Mouse (Mus musculus): ENCODE measurements around the gene Efcab7. TPM values are rescaled to one million over a fixed set of nuclear protein-coding genes. Genes with fewer than 3 reads are reported as not detected.

Efcab7 gene
- polyA plus RNA-seq, 1 experiment from 2014 or later = 20.1 TPM

GRCm38 (mm10) chr4:99936278-99936677 is 107.3 kb downstream of the Efcab7 start:
- DNase-seq (no peak), ATAC-seq (ENCODE audit: low FRiP score, low TSS enrichment) (no peak)
- H3K4me1 ChIP-seq (ENCODE audit: control insufficient read depth, insufficient read depth, low read length) = 0 out of 2 replicates have a peak, but pooled peaks cover under 1% of the 10 kb centered on the region
- H3K9me3 ChIP-seq (ENCODE audit: control insufficient read depth, low read length) = no peaks in the 10 kb centered on the region
- no peak overlapping the region for H3K9ac ChIP-seq (replicated peaks; ENCODE audit: low read length)
- H3K27me3 ChIP-seq (ENCODE audit: control insufficient read depth, insufficient read depth, low read length) = no peaks in the 10 kb centered on the region
- WGBS = 96% methylated on average over 5 of the region's 5 CpGs
- H3K4me3 ChIP-seq (replicated peaks; ENCODE audit: low read depth, low read length) = no peak overlapping the region
- H3K27ac ChIP-seq (replicated peaks; ENCODE audit: low read depth, low read length) = no peak overlapping the region
- H3K36me3 ChIP-seq (ENCODE audit: control insufficient read depth, insufficient read depth, low read length) = no peaks in the 10 kb centered on the region
- H3K4me2 ChIP-seq (ENCODE audit: low read length) = no peak overlapping the region

DNA sequence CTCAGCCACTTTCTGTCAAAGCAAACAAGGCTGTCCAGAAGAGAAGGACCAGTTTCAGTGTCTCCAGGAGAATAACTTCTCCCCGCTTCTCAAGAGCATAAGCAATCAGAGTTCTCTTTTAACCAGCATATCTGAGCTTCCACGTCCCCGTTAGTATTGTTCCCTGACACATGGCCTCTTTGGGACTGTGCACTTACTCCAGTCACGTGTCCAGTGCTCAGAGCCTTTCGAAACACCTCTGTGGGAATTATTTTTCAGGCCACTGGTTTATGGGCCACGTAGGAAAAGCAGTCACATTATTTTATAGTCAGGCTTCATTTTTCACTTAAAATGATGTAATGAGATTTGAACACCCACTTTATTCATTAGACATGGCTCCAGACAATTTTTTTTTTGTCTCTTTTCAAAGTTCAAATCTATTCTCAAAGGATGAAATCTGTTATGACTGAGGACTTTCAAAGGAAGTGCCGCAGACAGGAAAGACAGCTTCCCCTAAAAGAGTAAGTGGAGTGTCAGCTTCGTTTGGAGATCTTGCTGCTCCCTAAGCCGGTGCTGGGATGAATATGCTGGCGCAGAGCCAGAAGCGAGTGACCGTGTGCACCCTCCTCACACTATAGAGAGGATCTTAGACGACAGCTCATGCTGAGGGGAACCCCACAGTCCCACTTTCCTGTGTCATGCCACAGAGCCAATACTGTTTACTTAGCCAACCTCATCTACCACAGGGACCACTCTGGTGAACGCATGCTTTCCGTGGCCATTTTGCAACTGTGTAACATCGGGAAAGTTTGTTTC is 110.9 kb downstream of the Efcab7 start:
- 46% methylated on average over 16 of the region's 16 CpGs for WGBS
- Histone ChIP-seq H3K27ac (replicated peaks; ENCODE audit: low read depth, low read length) (no peak overlapping the region), H3K36me3 (ENCODE audit: control insufficient read depth, insufficient read depth, low read length) (no peaks in the 10 kb centered on the region), H3K4me1 (ENCODE audit: control insufficient read depth, insufficient read depth, low read length) (no peaks in the 10 kb centered on the region), H3K9ac (replicated peaks; ENCODE audit: low read length) (no peak overlapping the region), H3K4me3 (replicated peaks; ENCODE audit: low read depth, low read length) (no peak overlapping the region), H3K4me2 (ENCODE audit: low read length) (no peak overlapping the region), H3K9me3 (ENCODE audit: control insufficient read depth, low read length) (no peaks in the 10 kb centered on the region), H3K27me3 (ENCODE audit: control insufficient read depth, insufficient read depth, low read length) (no peaks in the 10 kb centered on the region)
- DNase-seq = peak; percentile 65
- ATAC-seq (ENCODE audit: low FRiP score, low TSS enrichment) = no peak

DNA sequence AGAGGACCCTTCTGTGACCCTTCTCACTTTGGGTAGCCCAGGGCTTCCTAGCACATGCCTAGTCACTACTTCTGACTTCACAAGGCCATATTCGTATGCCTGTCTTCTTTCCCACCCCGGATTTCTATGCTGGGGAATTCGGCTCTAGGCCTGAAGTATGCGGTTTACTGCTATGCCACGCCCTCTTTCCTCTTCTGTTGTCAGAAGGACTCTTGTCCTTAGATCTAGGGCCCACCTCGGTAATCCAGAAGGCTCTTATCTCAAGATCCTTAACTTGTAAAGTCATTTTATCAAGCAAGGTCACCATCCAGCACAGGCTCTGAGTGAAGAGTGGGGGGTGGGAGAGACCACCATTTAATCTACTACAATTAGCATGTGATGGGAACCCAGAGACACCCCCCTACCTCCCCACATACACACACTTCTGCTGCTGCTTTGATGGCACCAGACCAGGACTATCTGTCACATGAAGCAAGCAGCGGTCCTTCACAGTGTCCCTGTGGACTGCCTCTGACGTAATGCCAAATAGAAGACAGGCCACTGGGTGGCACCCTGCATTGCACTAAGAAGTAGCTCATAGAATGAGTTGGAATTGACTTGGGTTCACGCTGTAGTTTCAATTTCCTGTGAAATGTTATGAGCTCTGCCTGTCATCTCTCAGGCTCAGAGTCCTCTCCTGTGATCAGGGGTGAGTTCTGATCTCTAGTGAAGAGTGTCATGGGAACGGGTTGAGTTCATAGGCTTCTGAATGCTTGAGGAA is 112.8 kb downstream of the Efcab7 start:
- Histone ChIP-seq H3K4me2 (ENCODE audit: low read length) (no peak overlapping the region), H3K36me3 (ENCODE audit: control insufficient read depth, insufficient read depth, low read length) (no peaks in the 10 kb centered on the region), H3K9me3 (ENCODE audit: control insufficient read depth, low read length) (no peaks in the 10 kb centered on the region), H3K9ac (replicated peaks; ENCODE audit: low read length) (no peak overlapping the region), H3K4me1 (ENCODE audit: control insufficient read depth, insufficient read depth, low read length) (no peaks in the 10 kb centered on the region), H3K27ac (replicated peaks; ENCODE audit: low read depth, low read length) (no peak overlapping the region), H3K27me3 (ENCODE audit: control insufficient read depth, insufficient read depth, low read length) (no peaks in the 10 kb centered on the region), H3K4me3 (replicated peaks; ENCODE audit: low read depth, low read length) (no peak overlapping the region)
- DNase-seq (peak; percentile 23), ATAC-seq (ENCODE audit: low FRiP score, low TSS enrichment) (no peak)
- WGBS = 78% methylated on average over 10 of the region's 10 CpGs

- Histone ChIP-seq H3K4me3 (replicated peaks; ENCODE audit: low read depth, low read length) (no peak overlapping the region), H3K27me3 (ENCODE audit: control insufficient read depth, insufficient read depth, low read length) (no peaks in the 10 kb centered on the region), H3K36me3 (ENCODE audit: control insufficient read depth, insufficient read depth, low read length) (no peaks in the 10 kb centered on the region), H3K9me3 (ENCODE audit: control insufficient read depth, low read length) (no peaks in the 10 kb centered on the region), H3K4me2 (ENCODE audit: low read length) (no peak overlapping the region), H3K27ac (replicated peaks; ENCODE audit: low read depth, low read length) (no peak overlapping the region), H3K9ac (replicated peaks; ENCODE audit: low read length) (no peak overlapping the region), H3K4me1 (ENCODE audit: control insufficient read depth, insufficient read depth, low read length) (no peaks in the 10 kb centered on the region)
- WGBS = 84% methylated on average over 2 of the region's 2 CpGs
- ATAC-seq (ENCODE audit: low FRiP score, low TSS enrichment) (no peak), DNase-seq (no peak)
Measured at GRCm38 (mm10) chr4:99944606-99945005, 115.6 kb downstream of the Efcab7 start.

- H3K27ac ChIP-seq (replicated peaks; ENCODE audit: low read depth, low read length) = no peak overlapping the region
- WGBS = 91% methylated on average over 7 of the region's 7 CpGs
- no peaks in the 10 kb centered on the region for H3K4me1 ChIP-seq (ENCODE audit: control insufficient read depth, insufficient read depth, low read length)
- no peak overlapping the region for H3K4me2 ChIP-seq (ENCODE audit: low read length)
- no peaks in the 10 kb centered on the region for H3K27me3 ChIP-seq (ENCODE audit: control insufficient read depth, insufficient read depth, low read length)
- H3K36me3 ChIP-seq (ENCODE audit: control insufficient read depth, insufficient read depth, low read length) = no peaks in the 10 kb centered on the region
- no peak overlapping the region for H3K4me3 ChIP-seq (replicated peaks; ENCODE audit: low read depth, low read length)
- DNase-seq (no peak), ATAC-seq (ENCODE audit: low FRiP score, low TSS enrichment) (no peak)
- no peaks in the 10 kb centered on the region for H3K9me3 ChIP-seq (ENCODE audit: control insufficient read depth, low read length)
- H3K9ac ChIP-seq (replicated peaks; ENCODE audit: low read length) = no peak overlapping the region
Measured at GRCm38 (mm10) chr4:99945011-99945410, 116.0 kb downstream of the Efcab7 start.

GRCm38 (mm10) chr4:99946516-99946915 is 117.5 kb downstream of the Efcab7 start:
- Histone ChIP-seq H3K9ac (replicated peaks; ENCODE audit: low read length) (no peak overlapping the region), H3K9me3 (ENCODE audit: control insufficient read depth, low read length) (no peaks in the 10 kb centered on the region), H3K36me3 (ENCODE audit: control insufficient read depth, insufficient read depth, low read length) (no peaks in the 10 kb centered on the region), H3K4me1 (ENCODE audit: control insufficient read depth, insufficient read depth, low read length) (no peaks in the 10 kb centered on the region), H3K27me3 (ENCODE audit: control insufficient read depth, insufficient read depth, low read length) (no peaks in the 10 kb centered on the region), H3K4me3 (replicated peaks; ENCODE audit: low read depth, low read length) (no peak overlapping the region), H3K4me2 (ENCODE audit: low read length) (no peak overlapping the region), H3K27ac (replicated peaks; ENCODE audit: low read depth, low read length) (no peak overlapping the region)
- ATAC-seq (ENCODE audit: low FRiP score, low TSS enrichment) (no peak), DNase-seq (no peak)
- 94% methylated on average over 2 of the region's 2 CpGs for WGBS

- no peaks in the 10 kb centered on the region for H3K36me3 ChIP-seq (ENCODE audit: control insufficient read depth, insufficient read depth, low read length)
- no peak overlapping the region for H3K4me2 ChIP-seq (ENCODE audit: low read length)
- ATAC-seq (ENCODE audit: low FRiP score, low TSS enrichment) = no peak
- no peak overlapping the region for H3K27ac ChIP-seq (replicated peaks; ENCODE audit: low read depth, low read length)
- DNase-seq = peak; percentile 70
- H3K9me3 ChIP-seq (ENCODE audit: control insufficient read depth, low read length) = no peaks in the 10 kb centered on the region
- no peak overlapping the region for H3K9ac ChIP-seq (replicated peaks; ENCODE audit: low read length)
- H3K4me3 ChIP-seq (replicated peaks; ENCODE audit: low read depth, low read length) = no peak overlapping the region
- WGBS = 93% methylated on average over 1 of the region's 1 CpGs
- H3K27me3 ChIP-seq (ENCODE audit: control insufficient read depth, insufficient read depth, low read length) = no peaks in the 10 kb centered on the region
- H3K4me1 ChIP-seq (ENCODE audit: control insufficient read depth, insufficient read depth, low read length) = no peaks in the 10 kb centered on the region
Measured at GRCm38 (mm10) chr4:99947192-99947591, 118.2 kb downstream of the Efcab7 start.

GRCm38 (mm10) chr4:99947896-99948295 is 118.9 kb downstream of the Efcab7 start:
- H3K4me3 ChIP-seq (replicated peaks; ENCODE audit: low read depth, low read length) = no peak overlapping the region
- H3K27me3 ChIP-seq (ENCODE audit: control insufficient read depth, insufficient read depth, low read length) = no peaks in the 10 kb centered on the region
- H3K9ac ChIP-seq (replicated peaks; ENCODE audit: low read length) = no peak overlapping the region
- DNase-seq = no peak
- no peaks in the 10 kb centered on the region for H3K36me3 ChIP-seq (ENCODE audit: control insufficient read depth, insufficient read depth, low read length)
- H3K4me2 ChIP-seq (ENCODE audit: low read length) = no peak overlapping the region
- H3K4me1 ChIP-seq (ENCODE audit: control insufficient read depth, insufficient read depth, low read length) = no peaks in the 10 kb centered on the region
- no peak for ATAC-seq (ENCODE audit: low FRiP score, low TSS enrichment)
- 100% methylated on average over 1 of the region's 1 CpGs for WGBS
- H3K27ac ChIP-seq (replicated peaks; ENCODE audit: low read depth, low read length) = no peak overlapping the region
- H3K9me3 ChIP-seq (ENCODE audit: control insufficient read depth, low read length) = no peaks in the 10 kb centered on the region

GRCm38 (mm10) chr4:99953904-99954303 is 124.9 kb downstream of the Efcab7 start:
- no peaks in the 10 kb centered on the region for H3K4me1 ChIP-seq (ENCODE audit: control insufficient read depth, insufficient read depth, low read length)
- H3K9ac ChIP-seq (replicated peaks; ENCODE audit: low read length) = no peak overlapping the region
- H3K4me2 ChIP-seq (ENCODE audit: low read length) = no peak overlapping the region
- ATAC-seq (ENCODE audit: low FRiP score, low TSS enrichment) = no peak
- 94% methylated on average over 2 of the region's 2 CpGs for WGBS
- DNase-seq = no peak
- H3K36me3 ChIP-seq (ENCODE audit: control insufficient read depth, insufficient read depth, low read length) = no peaks in the 10 kb centered on the region
- no peaks in the 10 kb centered on the region for H3K9me3 ChIP-seq (ENCODE audit: control insufficient read depth, low read length)
- H3K27ac ChIP-seq (replicated peaks; ENCODE audit: low read depth, low read length) = no peak overlapping the region
- H3K27me3 ChIP-seq (ENCODE audit: control insufficient read depth, insufficient read depth, low read length) = no peaks in the 10 kb centered on the region
- no peak overlapping the region for H3K4me3 ChIP-seq (replicated peaks; ENCODE audit: low read depth, low read length)

Measured in midbrain, embryonic 14.5 days (tissue).